Mouse (Mus musculus): ENCODE measurements at regions not wholly inside any gene's neighbourhood (a gene's known extent, or its start where the extent isn't known, plus 50 kb on each side); places are given as distances from the start of the nearest gene placed in this dataset.

DNA sequence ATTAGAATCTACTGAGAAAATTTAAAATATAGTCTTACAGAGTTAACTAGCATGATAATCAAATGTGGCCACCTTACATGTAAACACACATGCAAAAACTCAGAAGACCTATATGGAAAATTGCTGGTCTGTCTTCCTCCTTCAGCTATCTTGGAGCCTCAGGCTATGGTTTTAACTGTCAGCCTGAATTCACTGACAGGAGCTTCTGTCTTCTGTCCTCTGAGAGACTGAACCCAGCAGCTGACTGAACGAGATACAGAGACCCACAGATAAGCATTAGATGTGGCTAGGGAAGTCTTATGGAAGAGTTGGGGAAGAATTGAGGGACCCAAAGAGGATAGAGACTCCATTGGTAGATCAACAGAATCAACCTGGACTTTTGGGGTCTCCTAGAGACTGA is 360.0 kb upstream of the Meox2 start:
- H3K9ac ChIP-seq (replicated peaks; ENCODE audit: low read depth, low read length): no peak overlapping the region
- no peaks in the 10 kb centered on the region for H3K36me3 ChIP-seq (ENCODE audit: control insufficient read depth, insufficient read depth)
- no peak overlapping the region for H3K4me3 ChIP-seq (replicated peaks; ENCODE audit: low read length)
- peaks cover 2% of the 10 kb centered on the region; the same call in 1 of the 2 replicates for H3K9me3 ChIP-seq (ENCODE audit: control insufficient read depth, low read length)
- H3K4me1 ChIP-seq (replicated peaks; ENCODE audit: control insufficient read depth, insufficient read depth, low read length): no peaks in the 10 kb centered on the region
- no peak overlapping the region for H3K27ac ChIP-seq (ENCODE audit: low read length)
- ATAC-seq: no peak
- WGBS: 79% methylated on average over 1 of the region's 1 CpGs
- H3K27me3 ChIP-seq (replicated peaks; ENCODE audit: control insufficient read depth, insufficient read depth, low read length): no peaks in the 10 kb centered on the region
- H3K4me2 ChIP-seq (ENCODE audit: low read length): no peak overlapping the region

DNA sequence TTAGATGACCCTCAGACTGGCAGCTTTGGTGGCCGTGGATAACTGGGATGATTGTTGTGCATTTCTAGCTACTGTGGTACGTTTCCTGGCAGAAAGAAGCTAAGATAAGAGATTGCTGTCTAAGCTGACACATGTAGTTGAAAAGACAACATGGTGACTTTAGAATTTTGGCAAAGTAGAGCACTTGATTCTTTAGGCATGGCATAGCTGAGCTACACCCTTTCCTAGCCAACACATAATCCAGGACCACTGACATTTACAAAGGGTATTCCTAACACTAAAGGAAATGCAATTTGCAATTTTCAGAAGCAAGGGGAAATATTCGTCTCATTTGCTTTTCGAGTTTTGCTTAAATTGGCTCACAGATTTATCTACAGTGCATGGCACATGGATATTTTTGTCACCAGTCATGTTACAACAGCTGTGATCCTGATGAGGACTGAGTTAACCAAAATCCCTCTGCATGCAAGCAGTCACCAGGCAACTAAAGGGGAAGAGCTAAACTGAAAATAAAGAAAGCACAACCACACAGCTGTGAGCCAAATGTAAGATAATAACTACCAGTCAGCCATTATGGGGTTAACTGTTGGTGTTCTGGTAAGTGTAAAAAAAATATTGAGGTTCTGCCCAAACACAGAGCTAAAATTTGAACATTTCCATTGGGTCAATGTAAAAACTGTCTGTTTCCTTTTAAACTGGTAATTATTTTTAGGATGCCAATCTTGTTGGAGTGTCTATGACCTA is 342.9 kb upstream of the Meox2 start:
- Histone ChIP-seq H3K4me2 (ENCODE audit: low read length) (no peak overlapping the region), H3K27me3 (replicated peaks; ENCODE audit: control insufficient read depth, insufficient read depth, low read length) (no peaks in the 10 kb centered on the region), H3K27ac (ENCODE audit: low read length) (no peak overlapping the region), H3K36me3 (ENCODE audit: control insufficient read depth, insufficient read depth) (no peaks in the 10 kb centered on the region), H3K4me1 (replicated peaks; ENCODE audit: control insufficient read depth, insufficient read depth, low read length) (peaks cover 3% of the 10 kb centered on the region; the same call in 1 of the 2 replicates), H3K9ac (replicated peaks; ENCODE audit: low read depth, low read length) (no peak overlapping the region), H3K9me3 (ENCODE audit: control insufficient read depth, low read length) (no peaks in the 10 kb centered on the region), H3K4me3 (replicated peaks; ENCODE audit: low read length) (no peak overlapping the region)
- peak; percentile 65 for ATAC-seq
- 66% methylated on average over 4 of the region's 4 CpGs for WGBS

DNA sequence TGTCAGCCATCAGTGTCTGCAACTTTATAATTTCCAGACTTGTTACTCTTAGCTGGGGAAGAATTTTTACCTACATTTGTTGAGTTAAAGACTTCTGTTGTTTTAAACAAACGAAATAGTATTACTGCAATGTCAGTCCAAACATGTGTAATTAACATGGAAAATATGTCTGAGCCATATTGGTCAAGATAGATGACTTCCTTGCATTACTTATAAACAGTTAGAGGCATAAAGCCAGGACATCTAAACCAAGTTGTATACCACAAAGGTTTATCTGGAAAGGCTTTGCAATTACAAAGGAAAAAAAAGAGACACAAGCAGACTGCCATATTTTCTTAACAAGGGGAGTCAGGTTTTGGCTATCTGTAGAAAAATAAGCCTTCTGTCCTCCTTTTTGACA is 342.2 kb upstream of the Meox2 start:
- H3K27ac ChIP-seq (ENCODE audit: low read length): no peak overlapping the region
- H3K36me3 ChIP-seq (ENCODE audit: control insufficient read depth, insufficient read depth): no peaks in the 10 kb centered on the region
- H3K4me1 ChIP-seq (replicated peaks; ENCODE audit: control insufficient read depth, insufficient read depth, low read length): peaks cover 3% of the 10 kb centered on the region; the same call in 1 of the 2 replicates
- H3K9ac ChIP-seq (replicated peaks; ENCODE audit: low read depth, low read length): no peak overlapping the region
- 52% methylated on average over 1 of the region's 1 CpGs for WGBS
- no peak for ATAC-seq
- no peaks in the 10 kb centered on the region for H3K9me3 ChIP-seq (ENCODE audit: control insufficient read depth, low read length)
- no peaks in the 10 kb centered on the region for H3K27me3 ChIP-seq (replicated peaks; ENCODE audit: control insufficient read depth, insufficient read depth, low read length)
- H3K4me3 ChIP-seq (replicated peaks; ENCODE audit: low read length): no peak overlapping the region
- H3K4me2 ChIP-seq (ENCODE audit: low read length): no peak overlapping the region

DNA sequence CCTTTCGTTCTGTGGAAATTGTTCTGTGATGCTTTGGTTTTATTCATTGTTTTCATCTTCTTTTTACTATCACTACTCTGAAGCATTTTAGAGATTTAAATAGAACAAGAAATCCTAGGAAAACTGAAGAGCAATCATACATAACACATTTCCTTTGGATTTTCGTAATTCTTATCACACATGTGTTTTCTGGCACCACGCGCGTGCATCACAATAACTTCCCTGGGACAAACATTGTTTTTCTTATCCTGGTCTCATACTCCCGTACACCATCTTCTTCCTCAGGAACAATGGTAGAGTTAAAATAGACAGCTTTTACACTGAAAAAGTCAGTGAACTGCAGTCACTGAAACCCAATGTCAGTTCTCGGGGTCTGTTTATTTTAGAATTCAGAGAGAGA is 327.6 kb upstream of the Meox2 start:
- H3K27me3 ChIP-seq (replicated peaks; ENCODE audit: control insufficient read depth, insufficient read depth, low read length): no peaks in the 10 kb centered on the region
- H3K4me2 ChIP-seq (ENCODE audit: low read length): no peak overlapping the region
- WGBS: 89% methylated on average over 7 of the region's 7 CpGs
- no peaks in the 10 kb centered on the region for H3K4me1 ChIP-seq (replicated peaks; ENCODE audit: control insufficient read depth, insufficient read depth, low read length)
- no peaks in the 10 kb centered on the region for H3K9me3 ChIP-seq (ENCODE audit: control insufficient read depth, low read length)
- no peak overlapping the region for H3K9ac ChIP-seq (replicated peaks; ENCODE audit: low read depth, low read length)
- no peak overlapping the region for H3K27ac ChIP-seq (ENCODE audit: low read length)
- no peaks in the 10 kb centered on the region for H3K36me3 ChIP-seq (ENCODE audit: control insufficient read depth, insufficient read depth)
- no peak overlapping the region for H3K4me3 ChIP-seq (replicated peaks; ENCODE audit: low read length)
- ATAC-seq: no peak

DNA sequence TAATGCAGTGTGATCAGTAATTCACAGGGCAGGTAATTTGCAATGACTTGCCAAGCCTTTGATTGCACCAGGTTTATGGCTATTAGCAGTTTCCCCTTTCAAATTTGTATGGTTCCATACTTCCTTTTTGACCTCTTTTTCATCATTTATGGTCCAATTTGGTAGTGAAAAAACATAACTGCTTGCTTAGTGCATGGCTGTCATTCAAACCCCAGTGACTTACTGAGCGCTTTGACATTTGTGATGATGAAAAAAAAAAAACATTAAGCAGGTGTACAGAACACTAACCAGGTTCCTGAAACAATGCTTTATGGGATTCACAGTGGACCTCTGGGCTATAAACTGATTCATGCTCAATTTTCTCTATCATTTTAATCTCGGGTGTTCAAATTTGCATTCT is 317.5 kb upstream of the Meox2 start:
- no peak for ATAC-seq
- Histone ChIP-seq H3K27ac (ENCODE audit: low read length) (no peak overlapping the region), H3K9ac (replicated peaks; ENCODE audit: low read depth, low read length) (no peak overlapping the region), H3K36me3 (ENCODE audit: control insufficient read depth, insufficient read depth) (no peaks in the 10 kb centered on the region), H3K9me3 (ENCODE audit: control insufficient read depth, low read length) (no peaks in the 10 kb centered on the region), H3K4me1 (replicated peaks; ENCODE audit: control insufficient read depth, insufficient read depth, low read length) (no peaks in the 10 kb centered on the region), H3K27me3 (replicated peaks; ENCODE audit: control insufficient read depth, insufficient read depth, low read length) (0 out of 2 replicates have a peak, but pooled peaks cover 4% of the 10 kb centered on the region), H3K4me3 (replicated peaks; ENCODE audit: low read length) (no peak overlapping the region), H3K4me2 (ENCODE audit: low read length) (no peak overlapping the region)
- WGBS: 97% methylated on average over 2 of the region's 2 CpGs

DNA sequence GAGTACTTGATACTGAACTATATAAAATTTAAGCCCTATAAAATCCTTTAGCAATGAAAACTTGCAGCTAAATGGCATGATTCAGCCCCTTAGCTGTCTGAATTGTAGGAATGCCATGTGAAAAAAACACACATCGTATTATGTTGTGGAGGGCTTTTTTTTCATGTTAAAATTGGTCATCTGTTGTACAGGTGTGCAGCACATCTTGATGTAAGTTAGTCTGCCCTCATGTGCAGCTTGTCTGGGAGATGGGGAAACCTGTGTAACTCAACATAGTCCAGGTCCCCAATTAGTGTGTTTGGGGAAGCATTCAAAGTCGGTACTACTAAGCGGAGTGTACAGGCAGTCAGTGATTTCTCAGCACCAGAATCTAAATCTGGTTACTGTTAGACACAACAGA is 316.9 kb upstream of the Meox2 start:
- no peak overlapping the region for H3K9ac ChIP-seq (replicated peaks; ENCODE audit: low read depth, low read length)
- no peak for ATAC-seq
- WGBS: 86% methylated on average over 3 of the region's 3 CpGs
- no peaks in the 10 kb centered on the region for H3K9me3 ChIP-seq (ENCODE audit: control insufficient read depth, low read length)
- no peaks in the 10 kb centered on the region for H3K4me1 ChIP-seq (replicated peaks; ENCODE audit: control insufficient read depth, insufficient read depth, low read length)
- H3K36me3 ChIP-seq (ENCODE audit: control insufficient read depth, insufficient read depth): no peaks in the 10 kb centered on the region
- 0 out of 2 replicates have a peak, but pooled peaks cover 4% of the 10 kb centered on the region for H3K27me3 ChIP-seq (replicated peaks; ENCODE audit: control insufficient read depth, insufficient read depth, low read length)
- H3K4me3 ChIP-seq (replicated peaks; ENCODE audit: low read length): no peak overlapping the region
- no peak overlapping the region for H3K27ac ChIP-seq (ENCODE audit: low read length)
- H3K4me2 ChIP-seq (ENCODE audit: low read length): no peak overlapping the region

DNA sequence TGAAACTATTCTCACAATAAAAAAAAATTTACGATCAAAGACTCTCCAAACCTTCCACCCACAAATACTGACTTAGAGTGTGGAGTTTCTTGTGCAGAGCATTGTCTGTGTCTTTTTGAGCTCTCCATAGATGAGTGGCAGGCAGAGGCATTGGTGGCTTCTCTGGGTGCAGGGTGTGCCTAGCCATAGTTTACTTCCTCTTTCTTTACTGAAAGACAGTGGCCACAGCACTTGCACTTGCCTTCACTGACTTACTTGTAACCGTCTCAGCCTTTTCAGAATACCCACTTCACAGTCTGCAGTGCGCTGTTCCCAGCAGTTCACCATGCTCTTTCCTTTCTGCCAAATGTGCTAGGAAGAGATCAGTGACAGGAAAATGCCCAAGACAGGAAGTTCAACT is 316.1 kb upstream of the Meox2 start:
- no peak overlapping the region for H3K27ac ChIP-seq (ENCODE audit: low read length)
- 0 out of 2 replicates have a peak, but pooled peaks cover 4% of the 10 kb centered on the region for H3K27me3 ChIP-seq (replicated peaks; ENCODE audit: control insufficient read depth, insufficient read depth, low read length)
- no peaks in the 10 kb centered on the region for H3K9me3 ChIP-seq (ENCODE audit: control insufficient read depth, low read length)
- no peak overlapping the region for H3K9ac ChIP-seq (replicated peaks; ENCODE audit: low read depth, low read length)
- no peak for ATAC-seq
- H3K4me3 ChIP-seq (replicated peaks; ENCODE audit: low read length): no peak overlapping the region
- H3K36me3 ChIP-seq (ENCODE audit: control insufficient read depth, insufficient read depth): no peaks in the 10 kb centered on the region
- no peaks in the 10 kb centered on the region for H3K4me1 ChIP-seq (replicated peaks; ENCODE audit: control insufficient read depth, insufficient read depth, low read length)
- WGBS: 81% methylated on average over 3 of the region's 3 CpGs
- no peak overlapping the region for H3K4me2 ChIP-seq (ENCODE audit: low read length)

DNA sequence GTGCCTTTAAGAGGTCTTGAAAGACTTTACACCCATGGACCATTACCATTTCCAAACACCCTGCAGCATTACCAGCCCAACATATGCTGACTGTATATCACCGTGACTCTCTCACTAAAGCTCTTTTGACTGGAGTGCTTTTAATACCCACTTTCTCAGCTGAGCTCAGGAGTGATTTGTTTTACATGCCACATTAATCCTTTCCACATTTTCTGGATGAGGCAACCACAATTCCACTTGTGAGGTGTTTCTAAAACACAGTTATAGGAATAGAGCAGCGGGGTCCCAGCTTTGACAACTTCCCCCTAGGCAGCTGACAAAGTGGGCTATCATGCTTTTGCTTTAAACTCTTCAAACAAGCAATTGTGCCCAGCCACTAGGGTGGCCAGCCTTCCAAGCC is 314.5 kb upstream of the Meox2 start:
- peak; percentile 72 for ATAC-seq
- Histone ChIP-seq H3K27ac (ENCODE audit: low read length) (no peak overlapping the region), H3K4me1 (replicated peaks; ENCODE audit: control insufficient read depth, insufficient read depth, low read length) (no peaks in the 10 kb centered on the region), H3K4me2 (ENCODE audit: low read length) (no peak overlapping the region), H3K9me3 (ENCODE audit: control insufficient read depth, low read length) (no peaks in the 10 kb centered on the region), H3K9ac (replicated peaks; ENCODE audit: low read depth, low read length) (no peak overlapping the region), H3K36me3 (ENCODE audit: control insufficient read depth, insufficient read depth) (no peaks in the 10 kb centered on the region), H3K4me3 (replicated peaks; ENCODE audit: low read length) (no peak overlapping the region), H3K27me3 (replicated peaks; ENCODE audit: control insufficient read depth, insufficient read depth, low read length) (0 out of 2 replicates have a peak, but pooled peaks cover 4% of the 10 kb centered on the region)
- 4% methylated on average over 2 of the region's 2 CpGs for WGBS

DNA sequence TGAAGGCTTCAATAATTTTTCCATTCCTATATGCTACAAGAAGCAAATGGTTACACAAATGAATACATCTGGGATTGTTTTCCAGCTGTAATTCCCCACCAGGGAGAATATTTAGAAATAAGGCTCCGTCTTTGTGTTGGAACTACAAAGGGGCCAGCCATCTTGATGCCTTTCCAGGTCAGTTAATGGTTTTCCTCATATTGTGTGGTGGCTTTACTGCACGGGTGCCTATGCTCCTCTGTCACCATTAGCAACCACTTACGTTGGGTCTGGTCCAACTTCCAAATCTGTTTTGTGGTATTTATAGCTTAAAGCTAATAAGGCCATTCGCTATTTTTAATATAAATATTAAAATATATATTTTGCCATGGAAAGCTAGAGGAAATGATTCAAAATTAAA is 312.1 kb upstream of the Meox2 start:
- H3K4me3 ChIP-seq (replicated peaks; ENCODE audit: low read length): no peak overlapping the region
- no peaks in the 10 kb centered on the region for H3K36me3 ChIP-seq (ENCODE audit: control insufficient read depth, insufficient read depth)
- WGBS: 64% methylated on average over 4 of the region's 4 CpGs
- 0 out of 2 replicates have a peak, but pooled peaks cover 4% of the 10 kb centered on the region for H3K27me3 ChIP-seq (replicated peaks; ENCODE audit: control insufficient read depth, insufficient read depth, low read length)
- ATAC-seq: no peak
- H3K27ac ChIP-seq (ENCODE audit: low read length): no peak overlapping the region
- no peaks in the 10 kb centered on the region for H3K9me3 ChIP-seq (ENCODE audit: control insufficient read depth, low read length)
- H3K4me2 ChIP-seq (ENCODE audit: low read length): no peak overlapping the region
- H3K9ac ChIP-seq (replicated peaks; ENCODE audit: low read depth, low read length): no peak overlapping the region
- no peaks in the 10 kb centered on the region for H3K4me1 ChIP-seq (replicated peaks; ENCODE audit: control insufficient read depth, insufficient read depth, low read length)

DNA sequence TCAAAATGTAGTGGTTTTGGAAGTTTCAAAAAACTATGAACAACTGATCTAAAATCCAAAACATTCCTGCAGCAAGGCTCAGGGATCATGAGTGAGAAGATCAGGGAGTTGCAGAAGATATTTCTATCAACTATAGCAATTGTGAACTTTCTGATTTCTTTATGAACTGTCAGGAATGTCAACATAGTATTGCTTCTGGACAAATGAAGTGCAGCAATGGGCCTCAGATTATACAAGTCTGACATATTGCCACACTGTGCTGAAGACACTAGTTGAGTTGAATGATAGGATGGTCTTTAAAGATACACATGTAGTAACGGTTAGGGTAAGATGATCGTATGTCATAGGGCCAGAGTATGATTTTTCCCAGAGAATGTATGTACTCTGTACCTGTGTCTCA is 290.4 kb upstream of the Meox2 start:
- no peak overlapping the region for H3K27ac ChIP-seq (ENCODE audit: low read length)
- no peaks in the 10 kb centered on the region for H3K9me3 ChIP-seq (ENCODE audit: control insufficient read depth, low read length)
- H3K4me1 ChIP-seq (replicated peaks; ENCODE audit: control insufficient read depth, insufficient read depth, low read length): no peaks in the 10 kb centered on the region
- no peaks in the 10 kb centered on the region for H3K27me3 ChIP-seq (replicated peaks; ENCODE audit: control insufficient read depth, insufficient read depth, low read length)
- H3K9ac ChIP-seq (replicated peaks; ENCODE audit: low read depth, low read length): no peak overlapping the region
- no peak for ATAC-seq
- H3K4me3 ChIP-seq (replicated peaks; ENCODE audit: low read length): no peak overlapping the region
- WGBS: 100% methylated on average over 2 of the region's 2 CpGs
- no peaks in the 10 kb centered on the region for H3K36me3 ChIP-seq (ENCODE audit: control insufficient read depth, insufficient read depth)
- no peak overlapping the region for H3K4me2 ChIP-seq (ENCODE audit: low read length)
